Mouse (Mus musculus) lung, postnatal 0 days (tissue): ENCODE results near the gene Cdkn1b. TPM values are rescaled to one million over a fixed set of nuclear protein-coding genes. Genes with fewer than 3 reads are reported as not detected.

Experiments used
- ATAC-seq: fragments of 200-750 bp; cut with Nextera tagmentation; 2 replicates; pipeline ENCODE4 v1.8.0; 2017; ENCODE audit warnings: moderate library complexity
- DNase-seq: peaks from one replicate; pipeline ENCODE4 v3.0.0-alpha.2; 2016; ENCODE audit warnings: low spot score
- H3K27ac ChIP-seq: fragments of 300-500 bp; sonication (generic); 2 replicates; pipeline ENCODE4 v1.5.1; 2014; ENCODE audit warnings: antibody characterized with exemption, mild to moderate bottlenecking, low read length, mixed read lengths
- H3K27me3 ChIP-seq: fragments of 300-500 bp; sonication (generic); replicated peaks from 2 replicates; pipeline ENCODE4 v1.6.1; 2014; ENCODE audit warnings: low read length, mixed read lengths; ENCODE audit not compliant: insufficient read depth
- H3K36me3 ChIP-seq: fragments of 300-500 bp; sonication (generic); 2 replicates; pipeline ENCODE4 v1.6.1; 2014; ENCODE audit warnings: low read length, mixed read lengths; ENCODE audit not compliant: insufficient read depth
- H3K4me1 ChIP-seq: fragments of 300-500 bp; sonication (generic); 2 replicates; pipeline ENCODE4 v1.6.1; 2014; ENCODE audit warnings: antibody characterized with exemption, low read depth, low read length, mixed read lengths; ENCODE audit not compliant: insufficient read depth
- H3K4me2 ChIP-seq: fragments of 300-500 bp; sonication (generic); replicated peaks from 2 replicates; pipeline ENCODE4 v1.6.1; 2014; ENCODE audit warnings: low read depth, mild to moderate bottlenecking, low read length, moderate library complexity, mixed read lengths
- H3K4me3 ChIP-seq: fragments of 300-500 bp; sonication (generic); 2 replicates; pipeline ENCODE4 v1.5.1; 2014; ENCODE audit warnings: low read depth, low read length
- H3K9ac ChIP-seq: fragments of 300-500 bp; sonication (generic); replicated peaks from 2 replicates; pipeline ENCODE4 v1.6.1; 2014; ENCODE audit warnings: low read depth, mild to moderate bottlenecking
- H3K9me3 ChIP-seq: fragments of 300-500 bp; sonication (generic); 2 replicates; pipeline ENCODE4 v1.6.1; 2016; ENCODE audit warnings: low read length, mixed read lengths
- CTCF ChIP-seq: IDR thresholded peaks from 2 replicates; pipeline ENCODE4 v1.5.1; 2016; ENCODE audit warnings: antibody characterized with exemption, mild to moderate bottlenecking
- EP300 ChIP-seq: IDR thresholded peaks from 2 replicates; pipeline ENCODE4 v1.6.1; 2016; ENCODE audit warnings: antibody characterized with exemption, mild to moderate bottlenecking, control low read depth
- WGBS: fragments of 180-500 bp; shearing (Covaris S2); extraction: QIAGEN DNeasy Blood & Tissue Kit; methylation state at CpG from one replicate; pipeline ENCODE4 v1.1.7; 2014; 5-methylcytosine and 5-hydroxymethylcytosine counted together
- polyA plus RNA-seq: library from polyadenylated mRNA; unstranded; fragments of >200 nt; fragmentation: Nextera tagmentation; extraction: Ambion mirVana; gene quantifications from 2 replicates; pipeline ENCODE4 v1.2.1, GENCODE M21; 2015

Cdkn1b gene
- polyA plus RNA-seq, 1 experiment from 2014 or later: 46.2 TPM

GRCm38 (mm10) chr6:134877892-134878291 lies 42.3 kb upstream of the Cdkn1b start:
- 62% methylated on average over 1 of the region's 1 CpGs for WGBS
- no peak overlapping the region for H3K4me3 ChIP-seq
- H3K4me2 ChIP-seq: no peak overlapping the region
- TF ChIP-seq EP300 (no peak), CTCF (no peak)
- no peaks in the 10 kb centered on the region for H3K4me1 ChIP-seq
- no peaks in the 10 kb centered on the region for H3K27me3 ChIP-seq
- ATAC-seq (no peak), DNase-seq (no peak)
- no peaks in the 10 kb centered on the region for H3K36me3 ChIP-seq
- no peaks in the 10 kb centered on the region for H3K9me3 ChIP-seq
- H3K27ac ChIP-seq: no peak overlapping the region
- H3K9ac ChIP-seq: no peak overlapping the region

GRCm38 (mm10) chr6:134879556-134879955 lies 40.6 kb upstream of the Cdkn1b start:
- DNase-seq (no peak), ATAC-seq (no peak)
- no peaks in the 10 kb centered on the region for H3K27me3 ChIP-seq
- H3K27ac ChIP-seq: no peak overlapping the region
- H3K36me3 ChIP-seq: no peaks in the 10 kb centered on the region
- H3K9me3 ChIP-seq: no peaks in the 10 kb centered on the region
- H3K4me2 ChIP-seq: no peak overlapping the region
- no peak overlapping the region for H3K4me3 ChIP-seq
- WGBS: 89% methylated on average over 5 of the region's 5 CpGs
- H3K4me1 ChIP-seq: no peaks in the 10 kb centered on the region
- TF ChIP-seq CTCF: no peak
- no peak for TF ChIP-seq EP300
- no peak overlapping the region for H3K9ac ChIP-seq

- Histone ChIP-seq H3K36me3 (no peaks in the 10 kb centered on the region), H3K4me3 (no peak overlapping the region), H3K4me2 (no peak overlapping the region), H3K9me3 (no peaks in the 10 kb centered on the region), H3K9ac (no peak overlapping the region), H3K4me1 (no peaks in the 10 kb centered on the region), H3K27ac (no peak overlapping the region), H3K27me3 (no peaks in the 10 kb centered on the region)
- WGBS: 55% methylated on average over 2 of the region's 2 CpGs
- ATAC-seq (no peak), DNase-seq (no peak)
- TF ChIP-seq CTCF (no peak), EP300 (no peak)
Observed at GRCm38 (mm10) chr6:134880046-134880445, 40.2 kb upstream of the Cdkn1b start.

GRCm38 (mm10) chr6:134883661-134884060 lies 36.5 kb upstream of the Cdkn1b start:
- 83% methylated on average over 4 of the region's 4 CpGs for WGBS
- ATAC-seq: no peak
- Histone ChIP-seq H3K4me1 (no peaks in the 10 kb centered on the region), H3K27ac (no peak overlapping the region), H3K9me3 (no peaks in the 10 kb centered on the region), H3K9ac (no peak overlapping the region), H3K36me3 (no peaks in the 10 kb centered on the region), H3K4me3 (no peak overlapping the region), H3K4me2 (no peak overlapping the region), H3K27me3 (no peaks in the 10 kb centered on the region)
- no peak for DNase-seq
- no peak for TF ChIP-seq CTCF
- TF ChIP-seq EP300: no peak

- H3K9me3 ChIP-seq: no peaks in the 10 kb centered on the region
- no peak for DNase-seq
- ATAC-seq: no peak
- no peak overlapping the region for H3K4me2 ChIP-seq
- no peak overlapping the region for H3K4me3 ChIP-seq
- 92% methylated on average over 2 of the region's 2 CpGs for WGBS
- no peaks in the 10 kb centered on the region for H3K36me3 ChIP-seq
- no peaks in the 10 kb centered on the region for H3K4me1 ChIP-seq
- H3K27me3 ChIP-seq: no peaks in the 10 kb centered on the region
- H3K9ac ChIP-seq: no peak overlapping the region
- TF ChIP-seq EP300: no peak
- no peak for TF ChIP-seq CTCF
- no peak overlapping the region for H3K27ac ChIP-seq
Observed at GRCm38 (mm10) chr6:134885515-134885914, 34.7 kb upstream of the Cdkn1b start.

GRCm38 (mm10) chr6:134886475-134886874 lies 33.7 kb upstream of the Cdkn1b start:
- Histone ChIP-seq H3K27me3 (no peaks in the 10 kb centered on the region), H3K36me3 (no peaks in the 10 kb centered on the region), H3K4me3 (no peak overlapping the region), H3K4me2 (no peak overlapping the region), H3K9me3 (no peaks in the 10 kb centered on the region), H3K9ac (no peak overlapping the region), H3K27ac (no peak overlapping the region), H3K4me1 (no peaks in the 10 kb centered on the region)
- DNase-seq: no peak
- 86% methylated on average over 8 of the region's 8 CpGs for WGBS
- TF ChIP-seq EP300 (no peak), CTCF (no peak)
- ATAC-seq: no peak

GRCm38 (mm10) chr6:134887008-134887407 lies 33.2 kb upstream of the Cdkn1b start:
- Histone ChIP-seq H3K27ac (no peak overlapping the region), H3K27me3 (no peaks in the 10 kb centered on the region), H3K36me3 (no peaks in the 10 kb centered on the region), H3K4me2 (no peak overlapping the region), H3K9ac (no peak overlapping the region), H3K4me1 (no peaks in the 10 kb centered on the region), H3K4me3 (no peak overlapping the region), H3K9me3 (no peaks in the 10 kb centered on the region)
- no peak for TF ChIP-seq CTCF
- TF ChIP-seq EP300: no peak
- ATAC-seq (no peak), DNase-seq (no peak)
- 49% methylated on average over 5 of the region's 5 CpGs for WGBS
